Mouse (Mus musculus) liver, embryonic 14.5 days (tissue): ENCODE results near the gene Fstl3. TPM values are rescaled to one million over a fixed set of nuclear protein-coding genes. Genes with fewer than 3 reads are reported as not detected.

Experiments
- ATAC-seq: fragments of 200-750 bp; cut with Nextera tagmentation; 2 replicates; pipeline ENCODE4 v1.8.0; 2017; ENCODE audit warnings: moderate number of reproducible peaks, mild to moderate bottlenecking, moderate library complexity; ENCODE audit not compliant: insufficient read depth
- DNase-seq, 3 experiments: peaks; one replicate each; pipeline ENCODE4 v3.0.0-alpha.2; 2012 to 2013; ENCODE audit warnings: low read depth in 3 of 3, low spot score in 3 of 3
- H3K27ac ChIP-seq: fragments of 300-500 bp; sonication (generic); 2 replicates; pipeline ENCODE4 v1.5.1; 2014; ENCODE audit warnings: moderate library complexity, mild to moderate bottlenecking, control low read depth, inconsistent platforms
- H3K27me3 ChIP-seq: fragments of 300-500 bp; sonication (generic); 2 replicates; pipeline ENCODE4 v1.6.1; 2014; ENCODE audit warnings: mild to moderate bottlenecking, low read length, moderate library complexity; ENCODE audit not compliant: control insufficient read depth, insufficient read depth
- H3K36me3 ChIP-seq: fragments of 300-500 bp; sonication (generic); replicated peaks from 2 replicates; pipeline ENCODE4 v1.6.1; 2014; ENCODE audit warnings: low read depth; ENCODE audit not compliant: control insufficient read depth, insufficient read depth
- H3K4me1 ChIP-seq, 2 experiments: fragments of 200-500 bp in 1 of 2; fragments of 300-500 bp in 1 of 2; sonication (generic) in 1 of 2; replicated peaks; 2 replicates each; pipeline ENCODE4 v1.6.1; 2012 to 2014; ENCODE audit warnings: antibody characterized with exemption in 1 of 2, inconsistent platforms in 1 of 2, low read length in 1 of 2; ENCODE audit not compliant: control insufficient read depth in 2 of 2, insufficient read depth in 2 of 2
- H3K4me2 ChIP-seq: fragments of 300-500 bp; sonication (generic); 2 replicates; pipeline ENCODE4 v1.6.1; 2014; ENCODE audit warnings: low read depth, mild to moderate bottlenecking, control low read depth, moderate library complexity
- H3K4me3 ChIP-seq, 2 experiments: fragments of 200-500 bp in 1 of 2; fragments of 300-500 bp in 1 of 2; sonication (generic) in 1 of 2; 2 replicates each; pipeline ENCODE4 v1.5.1; 2012 to 2014; ENCODE audit warnings: low read depth in 2 of 2, low read length in 2 of 2, mild to moderate bottlenecking in 2 of 2, control low read depth in 1 of 2, inconsistent platforms in 1 of 2, moderate library complexity in 1 of 2; ENCODE audit not compliant: insufficient read depth in 1 of 2
- H3K9ac ChIP-seq: fragments of 300-500 bp; sonication (generic); replicated peaks from 2 replicates; pipeline ENCODE4 v1.6.1; 2014; ENCODE audit warnings: mild to moderate bottlenecking, control low read depth, moderate library complexity
- H3K9me3 ChIP-seq: fragments of 300-500 bp; sonication (generic); 2 replicates; pipeline ENCODE4 v1.6.1; 2016; ENCODE audit warnings: low read length, mixed read lengths; ENCODE audit not compliant: control insufficient read depth
- CTCF ChIP-seq: IDR thresholded peaks from 2 replicates; pipeline ENCODE4 v1.5.1; 2016; ENCODE audit warnings: antibody characterized with exemption, low read depth, control low read depth
- EP300 ChIP-seq: IDR thresholded peaks from 2 replicates; pipeline ENCODE4 v1.6.1; 2016; ENCODE audit warnings: antibody characterized with exemption, low read depth
- WGBS: fragments of 180-500 bp; shearing (Covaris S2); extraction: QIAGEN DNeasy Blood & Tissue Kit; methylation state at CpG from one replicate; pipeline ENCODE4 v1.1.7; 2014; ENCODE audit not compliant: insufficient replicate concordance; 5-methylcytosine and 5-hydroxymethylcytosine counted together
- polyA plus RNA-seq, 2 experiments: library from polyadenylated mRNA; depleted of rRNA in 1 of 2; stranded (reverse) in 1 of 2; unstranded in 1 of 2; fragments of >200 nt; fragmentation: Nextera tagmentation in 1 of 2; extraction: Ambion mirVana in 1 of 2; gene quantifications; 2 replicates each; pipeline versions ENCODE4 v1.2.1 to v1.2.3; 2012 to 2014

The Fstl3 gene
- polyA plus RNA-seq, 2 experiments = 0.23 to 0.56 TPM

GRCm38 (mm10) chr10:79802331-79802971 is 25.4 kb downstream of the Fstl3 start:
- ATAC-seq = peak; percentile 47; the same call in 1 of the 2 replicates
- 53% methylated on average over 11 of the region's 11 CpGs for WGBS
- DNase-seq = peak in 1 of 3 experiments; percentile 26
- H3K27ac ChIP-seq = no peak overlapping the region
- H3K9ac ChIP-seq = no peak overlapping the region
- TF ChIP-seq CTCF (no peak), EP300 (no peak)
- H3K36me3 ChIP-seq = no peaks in the 10 kb centered on the region
- no peak overlapping the region; a peak in 1 of 4 replicates for H3K4me3 ChIP-seq
- H3K27me3 ChIP-seq = no peaks in the 10 kb centered on the region
- peaks cover 6 to 19% of the 10 kb centered on the region in 2 experiments for H3K4me1 ChIP-seq
- H3K9me3 ChIP-seq = no peaks in the 10 kb centered on the region
- peak overlapping the region; percentile 31 for H3K4me2 ChIP-seq

- no peaks in the 10 kb centered on the region for H3K9me3 ChIP-seq
- peaks cover 6 to 10% of the 10 kb centered on the region in 2 experiments for H3K4me1 ChIP-seq
- no peak for ATAC-seq
- H3K36me3 ChIP-seq = no peaks in the 10 kb centered on the region
- no peak overlapping the region for H3K27ac ChIP-seq
- no peak overlapping the region for H3K4me2 ChIP-seq
- H3K4me3 ChIP-seq = no peak overlapping the region
- no peaks in the 10 kb centered on the region for H3K27me3 ChIP-seq
- WGBS = 50% methylated on average over 29 of the region's 29 CpGs
- TF ChIP-seq CTCF = no peak
- no peak for TF ChIP-seq EP300
- no peak overlapping the region for H3K9ac ChIP-seq
- no peak for DNase-seq
Observed at GRCm38 (mm10) chr10:79803716-79804323, 26.7 kb downstream of the Fstl3 start.

GRCm38 (mm10) chr10:79805636-79806035 is 28.6 kb downstream of the Fstl3 start:
- ATAC-seq (no peak), DNase-seq (no peak)
- H3K4me1 ChIP-seq = peaks cover 6 to 9% of the 10 kb centered on the region in 2 experiments
- no peak overlapping the region for H3K27ac ChIP-seq
- WGBS = 32% methylated on average over 11 of the region's 11 CpGs
- TF ChIP-seq CTCF (no peak), EP300 (no peak)
- no peaks in the 10 kb centered on the region for H3K36me3 ChIP-seq
- no peak overlapping the region for H3K4me3 ChIP-seq
- no peak overlapping the region for H3K9ac ChIP-seq
- no peak overlapping the region for H3K4me2 ChIP-seq
- no peaks in the 10 kb centered on the region for H3K27me3 ChIP-seq
- no peaks in the 10 kb centered on the region for H3K9me3 ChIP-seq

GRCm38 (mm10) chr10:79806331-79806730 is 29.3 kb downstream of the Fstl3 start:
- ATAC-seq = no peak
- Histone ChIP-seq H3K36me3 (no peaks in the 10 kb centered on the region), H3K4me3 (no peak overlapping the region), H3K27ac (no peak overlapping the region), H3K27me3 (no peaks in the 10 kb centered on the region), H3K9me3 (no peaks in the 10 kb centered on the region), H3K4me2 (no peak overlapping the region), H3K9ac (no peak overlapping the region), H3K4me1 (peaks cover 6 to 9% of the 10 kb centered on the region in 2 experiments)
- no peak for TF ChIP-seq EP300
- no peak for TF ChIP-seq CTCF
- no peak for DNase-seq
- WGBS = 72% methylated on average over 9 of the region's 9 CpGs

GRCm38 (mm10) chr10:79806972-79807371 is 29.9 kb downstream of the Fstl3 start:
- DNase-seq (no peak), ATAC-seq (0 out of 2 replicates have a peak, but pooled peaks have one; percentile 27)
- H3K9me3 ChIP-seq = no peaks in the 10 kb centered on the region
- no peaks in the 10 kb centered on the region for H3K27me3 ChIP-seq
- no peak overlapping the region for H3K27ac ChIP-seq
- TF ChIP-seq CTCF = no peak
- TF ChIP-seq EP300 = no peak
- no peak overlapping the region for H3K9ac ChIP-seq
- no peak overlapping the region for H3K4me3 ChIP-seq
- 67% methylated on average over 10 of the region's 10 CpGs for WGBS
- no peaks in the 10 kb centered on the region for H3K36me3 ChIP-seq
- H3K4me1 ChIP-seq = peaks cover 6 to 9% of the 10 kb centered on the region in 2 experiments
- H3K4me2 ChIP-seq = no peak overlapping the region
